Mouse (Mus musculus): Measurements from ENCODE around the gene Hnrnph3. TPM values are rescaled to one million over a fixed set of nuclear protein-coding genes. Genes with fewer than 3 reads are reported as not detected.
"Not testable (repeated sequence)": the region's sequence is repeated elsewhere in the genome, so short reads cannot be mapped to it uniquely, and the experiment has no call there.

Gene Hnrnph3
- total and polyA plus RNA-seq, 2 experiments from 2014 or later, result 9.4 to 77.7 TPM

- DNase-seq (ENCODE audit: low spot score), result no peak
- WGBS, result 66% methylated on average over 11 of the region's 11 CpGs
Measured at GRCm38 (mm10) chr10:63060406-63060805, 36.4 kb upstream of the Hnrnph3 start.

GRCm38 (mm10) chr10:63059862-63060261, 35.8 kb upstream of the Hnrnph3 start, which contains the start of gene Pbld1:
TSS of gene Pbld1 (plus strand) at chr10:63060162.
- no peaks in the 10 kb centered on the region for H3K9me3 ChIP-seq (ENCODE audit: low read length)
- no peak within 1 kb of the TSS for H3K4me3 ChIP-seq (ENCODE audit: low read length)
- DNase-seq (ENCODE audit: low spot score) (no peak), ATAC-seq (no peak)
- H3K4me2 ChIP-seq (ENCODE audit: low read depth, low read length), result no peak within 1 kb of the TSS
- H3K27me3 ChIP-seq (ENCODE audit: insufficient read depth, low read length), result no peaks in the 10 kb centered on the region
- H3K36me3 ChIP-seq (ENCODE audit: insufficient read depth, low read length), result no peaks in the 10 kb centered on the region
- H3K9ac ChIP-seq (replicated peaks; ENCODE audit: low read length), result no peak within 1 kb of the TSS
- TF ChIP-seq CTCF (IDR thresholded peaks at IDR 0.05; ENCODE audit: low read depth), result no peak
- H3K4me1 ChIP-seq (ENCODE audit: insufficient read depth, low read length), result no peaks in the 10 kb centered on the region
- H3K27ac ChIP-seq, result no peak within 1 kb of the TSS
- 82% methylated on average over 2 of the region's 2 CpGs for WGBS

More at GRCm38 (mm10) chr10:63060406-63060805, 36.4 kb upstream of the Hnrnph3 start:
- Histone ChIP-seq H3K27ac (no peak overlapping the region), H3K9ac (replicated peaks; ENCODE audit: low read length) (no peak overlapping the region), H3K4me2 (ENCODE audit: low read depth, low read length) (no peak overlapping the region), H3K4me1 (ENCODE audit: insufficient read depth, low read length) (no peaks in the 10 kb centered on the region), H3K27me3 (ENCODE audit: insufficient read depth, low read length) (no peaks in the 10 kb centered on the region), H3K36me3 (ENCODE audit: insufficient read depth, low read length) (no peaks in the 10 kb centered on the region), H3K9me3 (ENCODE audit: low read length) (no peaks in the 10 kb centered on the region), H3K4me3 (ENCODE audit: low read length) (no peak overlapping the region)
- ATAC-seq, result no peak
- TF ChIP-seq CTCF (IDR thresholded peaks at IDR 0.05; ENCODE audit: low read depth), result no peak

GRCm38 (mm10) chr10:63056966-63057750, 33.1 kb upstream of the Hnrnph3 start:
- H3K4me2 ChIP-seq (ENCODE audit: low read depth, low read length), result no peak overlapping the region
- no peaks in the 10 kb centered on the region for H3K36me3 ChIP-seq (ENCODE audit: insufficient read depth, low read length)
- WGBS, result 44% methylated on average over 24 of the region's 24 CpGs

GRCm38 (mm10) chr10:63054586-63054985, 30.6 kb upstream of the Hnrnph3 start:
- WGBS, result 80% methylated on average over 2 of the region's 2 CpGs
- H3K9ac ChIP-seq (replicated peaks; ENCODE audit: low read length), result no peak overlapping the region

More at GRCm38 (mm10) chr10:63056966-63057750, 33.1 kb upstream of the Hnrnph3 start:
- H3K4me1 ChIP-seq (ENCODE audit: insufficient read depth, low read length), result no peaks in the 10 kb centered on the region
- no peak overlapping the region for H3K9ac ChIP-seq (replicated peaks; ENCODE audit: low read length)
- H3K4me3 ChIP-seq (ENCODE audit: low read length), result no peak overlapping the region
- no peaks in the 10 kb centered on the region for H3K27me3 ChIP-seq (ENCODE audit: insufficient read depth, low read length)
- no peak overlapping the region for H3K27ac ChIP-seq
- no peak for ATAC-seq
- no peaks in the 10 kb centered on the region for H3K9me3 ChIP-seq (ENCODE audit: low read length)
- no peak for DNase-seq (ENCODE audit: low spot score)
- TF ChIP-seq CTCF (IDR thresholded peaks at IDR 0.05; ENCODE audit: low read depth), result no peak

GRCm38 (mm10) chr10:63054071-63054470, 30.1 kb upstream of the Hnrnph3 start:
- H3K27ac ChIP-seq; H3K9ac ChIP-seq (replicated peaks; ENCODE audit: low read length); H3K9me3 ChIP-seq (ENCODE audit: low read length); DNase-seq (ENCODE audit: low spot score); H3K4me1 ChIP-seq (ENCODE audit: insufficient read depth, low read length); H3K4me2 ChIP-seq (ENCODE audit: low read depth, low read length); H3K36me3 ChIP-seq (ENCODE audit: insufficient read depth, low read length); H3K4me3 ChIP-seq (ENCODE audit: low read length); ATAC-seq; H3K27me3 ChIP-seq (ENCODE audit: insufficient read depth, low read length): not testable (repeated sequence)
- 92% methylated on average over 6 of the region's 6 CpGs for WGBS

More at GRCm38 (mm10) chr10:63054586-63054985, 30.6 kb upstream of the Hnrnph3 start:
- H3K4me2 ChIP-seq (ENCODE audit: low read depth, low read length), result no peak overlapping the region
- H3K4me1 ChIP-seq (ENCODE audit: insufficient read depth, low read length), result no peaks in the 10 kb centered on the region
- no peaks in the 10 kb centered on the region for H3K36me3 ChIP-seq (ENCODE audit: insufficient read depth, low read length)
- ATAC-seq (no peak), DNase-seq (ENCODE audit: low spot score) (no peak)
- no peak overlapping the region for H3K4me3 ChIP-seq (ENCODE audit: low read length)
- H3K27me3 ChIP-seq (ENCODE audit: insufficient read depth, low read length), result no peaks in the 10 kb centered on the region
- 0 out of 2 replicates have a peak, but pooled peaks have one; percentile 14 for TF ChIP-seq CTCF (IDR thresholded peaks at IDR 0.05; ENCODE audit: low read depth)
- no peaks in the 10 kb centered on the region for H3K9me3 ChIP-seq (ENCODE audit: low read length)
- no peak overlapping the region for H3K27ac ChIP-seq

GRCm38 (mm10) chr10:63053007-63053406, 29.0 kb upstream of the Hnrnph3 start:
- WGBS, result 59% methylated on average over 6 of the region's 6 CpGs
- TF ChIP-seq CTCF (IDR thresholded peaks at IDR 0.05; ENCODE audit: low read depth), result no peak

GRCm38 (mm10) chr10:63052011-63052410, 28.0 kb upstream of the Hnrnph3 start:
- Histone ChIP-seq H3K9me3 (ENCODE audit: low read length) (no peaks in the 10 kb centered on the region), H3K4me2 (ENCODE audit: low read depth, low read length) (no peak overlapping the region), H3K4me3 (ENCODE audit: low read length) (no peak overlapping the region), H3K9ac (replicated peaks; ENCODE audit: low read length) (no peak overlapping the region), H3K27ac (no peak overlapping the region), H3K4me1 (ENCODE audit: insufficient read depth, low read length) (no peaks in the 10 kb centered on the region), H3K27me3 (ENCODE audit: insufficient read depth, low read length) (no peaks in the 10 kb centered on the region), H3K36me3 (ENCODE audit: insufficient read depth, low read length) (no peaks in the 10 kb centered on the region)
- DNase-seq (ENCODE audit: low spot score) (no peak), ATAC-seq (no peak)
- WGBS, result 81% methylated on average over 6 of the region's 6 CpGs
- no peak for TF ChIP-seq CTCF (IDR thresholded peaks at IDR 0.05; ENCODE audit: low read depth)

More at GRCm38 (mm10) chr10:63053007-63053406, 29.0 kb upstream of the Hnrnph3 start:
- no peaks in the 10 kb centered on the region for H3K9me3 ChIP-seq (ENCODE audit: low read length)
- H3K36me3 ChIP-seq (ENCODE audit: insufficient read depth, low read length), result no peaks in the 10 kb centered on the region
- H3K27me3 ChIP-seq (ENCODE audit: insufficient read depth, low read length), result no peaks in the 10 kb centered on the region
- no peaks in the 10 kb centered on the region for H3K4me1 ChIP-seq (ENCODE audit: insufficient read depth, low read length)
- no peak for ATAC-seq
- H3K9ac ChIP-seq (replicated peaks; ENCODE audit: low read length), result no peak overlapping the region
- no peak overlapping the region for H3K4me3 ChIP-seq (ENCODE audit: low read length)
- no peak overlapping the region for H3K27ac ChIP-seq
- no peak overlapping the region for H3K4me2 ChIP-seq (ENCODE audit: low read depth, low read length)
- no peak for DNase-seq (ENCODE audit: low spot score)

Data from hindbrain, postnatal 0 days (tissue).